Comparison of ENCODE assay signal across 8 mouse cellular contexts in the genomic region with DNA sequence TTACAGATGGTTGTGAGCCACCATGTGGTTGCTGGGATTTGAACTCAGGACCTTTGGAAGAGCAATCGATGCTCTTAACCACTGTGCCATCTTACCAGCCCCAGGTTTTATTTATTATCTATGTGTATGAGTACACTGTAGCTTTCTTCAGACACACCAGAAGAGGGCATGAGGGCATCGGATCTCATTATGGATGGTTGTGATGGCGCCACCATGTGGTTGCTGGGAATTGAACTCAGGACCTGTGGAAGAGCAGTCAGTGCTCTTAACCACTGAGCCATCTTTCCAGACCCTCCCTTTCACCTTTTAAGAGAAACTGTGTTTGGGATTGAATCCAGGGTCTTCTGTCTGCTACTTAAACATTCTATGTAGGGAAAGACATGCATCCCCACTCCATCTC. TPM values are rescaled to one million over a fixed set of nuclear protein-coding genes. Genes with fewer than 3 reads are reported as not detected.
DNase-seq lines count a peak whose midpoint lies in the region; ATAC-seq and TF ChIP-seq lines count a peak whose summit lies in the region.
"Not testable (repeated sequence)": the region's sequence is repeated elsewhere in the genome, so short reads cannot be mapped to it uniquely, and the experiment has no call there.
"Had no signal": no experiment of that assay in that cellular context is flagged by ENCODE, and none has a peak within 500 bp of the region (broad histone marks: within the 10 kb centered on the region; RNA-seq: fewer than 3 reads in every experiment).

No protein-coding gene starts in this region.

- H3K9ac ChIP-seq in intestine, postnatal 0 days (ENCODE audit: low read depth, low read length); liver, postnatal 0 days (replicated peaks); stomach, postnatal 0 days (ENCODE audit: low read length): not testable (repeated sequence)

- WGBS in intestine, postnatal 0 days: 70% methylated on average over 3 of the region's 3 CpGs
- WGBS in liver, postnatal 0 days (ENCODE audit: insufficient replicate concordance): 54% methylated on average over 3 of the region's 3 CpGs
- WGBS in stomach, postnatal 0 days: 70% methylated on average over 3 of the region's 3 CpGs

- H3K27me3 ChIP-seq in intestine, postnatal 0 days (replicated peaks; ENCODE audit: control insufficient read depth, insufficient read depth, low read length); stomach, postnatal 0 days (ENCODE audit: control insufficient read depth, insufficient read depth, low read length): not testable (repeated sequence)
- H3K27me3 ChIP-seq in liver, postnatal 0 days (ENCODE audit: insufficient read depth, low read length): peaks cover 29% of the 10 kb centered on the region

- not testable (repeated sequence) for H3K27ac ChIP-seq in intestine, postnatal 0 days (ENCODE audit: low read depth, low read length); liver, postnatal 0 days (ENCODE audit: low read depth); stomach, postnatal 0 days (replicated peaks)

- not testable (repeated sequence) for H3K4me1 ChIP-seq in intestine, postnatal 0 days (replicated peaks; ENCODE audit: control insufficient read depth, insufficient read depth, low read length); liver, postnatal 0 days (ENCODE audit: insufficient read depth); stomach, postnatal 0 days (replicated peaks; ENCODE audit: control insufficient read depth, insufficient read depth)

- DNase-seq in A20 (ENCODE audit: low read depth, low spot score) (peak; percentile 19), ES-CJ7 (ENCODE audit: low read depth, low spot score) (peak; percentile 49), ZHBTc4 (ENCODE audit: low read depth, low spot score) (peak; percentile 51)
- peak; percentile 5 for DNase-seq in embryo, embryonic 10 days (ENCODE audit: low spot score)
- DNase-seq in liver, postnatal 0 days; stomach, postnatal 0 days (ENCODE audit: low spot score): not testable (repeated sequence)

- TF ChIP-seq CTCF in intestine, postnatal 0 days (IDR thresholded peaks at IDR 0.05; ENCODE audit: low read depth): peak; percentile 23
- TF ChIP-seq CTCF in liver, postnatal 0 days (IDR thresholded peaks at IDR 0.05; ENCODE audit: low read depth): peak; percentile 30; the same call in 1 of the 2 replicates
- TF ChIP-seq CTCF in stomach, postnatal 0 days (IDR thresholded peaks at IDR 0.05; ENCODE audit: low read depth): peak; percentile 30

- not testable (repeated sequence) for H3K4me3 ChIP-seq in intestine, postnatal 0 days (ENCODE audit: low read depth, low read length); liver, postnatal 0 days (ENCODE audit: low read depth, low read length); stomach, postnatal 0 days (ENCODE audit: low read depth, low read length)

- H3K4me2 ChIP-seq in intestine, postnatal 0 days (replicated peaks; ENCODE audit: low read depth); liver, postnatal 0 days (ENCODE audit: low read depth, low read length); stomach, postnatal 0 days (replicated peaks; ENCODE audit: low read depth): not testable (repeated sequence)

- not testable (repeated sequence) for ATAC-seq in intestine, postnatal 0 days; liver, postnatal 0 days; stomach, postnatal 0 days (ENCODE audit: low FRiP score, low TSS enrichment)

- not testable (repeated sequence) for TF ChIP-seq EP300 in liver, postnatal 0 days (IDR thresholded peaks at IDR 0.05; ENCODE audit: low read depth); stomach, postnatal 0 days (optimal IDR thresholded peaks at IDR 0.05)

- not testable (repeated sequence) for H3K9me3 ChIP-seq in intestine, postnatal 0 days (ENCODE audit: control insufficient read depth); liver, postnatal 0 days (ENCODE audit: low read length); stomach, postnatal 0 days (ENCODE audit: control insufficient read depth, low read length)

- H3K36me3 ChIP-seq in intestine, postnatal 0 days (ENCODE audit: control insufficient read depth, insufficient read depth); liver, postnatal 0 days (replicated peaks; ENCODE audit: insufficient read depth, low read length); stomach, postnatal 0 days (ENCODE audit: control insufficient read depth, insufficient read depth, low read length): not testable (repeated sequence)

RNA-seq across cellular contexts. Expression of gene Wnk3, which starts 24.7 kb away (rescaled TPM):
- polyA plus RNA-seq in intestine, postnatal 0 days (2015; fragmentation: Nextera tagmentation; extraction: Ambion mirVana): 0.23 and 0.24 TPM in 2 replicates
- polyA plus RNA-seq in liver, postnatal 0 days (2015; fragmentation: Nextera tagmentation; extraction: Ambion mirVana): not detected in 2 replicates
- 0.19 and 0.39 TPM in 2 replicates for polyA plus RNA-seq in stomach, postnatal 0 days (2015; fragmentation: Nextera tagmentation; extraction: Ambion mirVana)
- polyA plus RNA-seq: macrophage had no signal
